Mouse (Mus musculus): Measurements from ENCODE around the gene Kpnb1.

GRCm38 (mm10) chr11:97228985-97229384, 41.3 kb upstream of the Kpnb1 start:
- TF ChIP-seq CTCF (IDR thresholded peaks at IDR 0.05) (no peak), POLR2A (IDR thresholded peaks at IDR 0.05; ENCODE audit: insufficient read depth, low read depth, low read length) (no peak)
